Mouse (Mus musculus) brain, embryonic 14.5 days (tissue): ENCODE measurements around the gene Stx1a. TPM values are rescaled to one million over a fixed set of nuclear protein-coding genes. Genes with fewer than 3 reads are reported as not detected.

Experiments used
- DNase-seq: peaks from one replicate; pipeline ENCODE4 v3.0.0-alpha.2; 2011; ENCODE audit warnings: low read depth
- CTCF ChIP-seq: fragments of 200-500 bp; IDR thresholded peaks from 2 replicates; pipeline ENCODE4 v1.5.1; 2012; ENCODE audit warnings: inconsistent platforms, mild to moderate bottlenecking, moderate library complexity, borderline replicate concordance; ENCODE audit not compliant: insufficient read depth, insufficient read length; ENCODE audit errors: extremely low read depth
- POLR2A ChIP-seq: fragments of 200-500 bp; IDR thresholded peaks from 2 replicates; pipeline ENCODE4 v1.6.1; 2012; ENCODE audit warnings: mild to moderate bottlenecking, inconsistent platforms, borderline replicate concordance; ENCODE audit not compliant: poor library complexity, insufficient read depth, insufficient read length, severe bottlenecking; ENCODE audit errors: extremely low read depth
- polyA plus RNA-seq: library from polyadenylated mRNA; depleted of rRNA; stranded (reverse); fragments of >200 nt; gene quantifications from 2 replicates; pipeline ENCODE4 v1.2.3, GENCODE M21; 2012; rRNA removed

The Stx1a gene
- 151 and 152 TPM in 2 replicates for polyA plus RNA-seq

DNA sequence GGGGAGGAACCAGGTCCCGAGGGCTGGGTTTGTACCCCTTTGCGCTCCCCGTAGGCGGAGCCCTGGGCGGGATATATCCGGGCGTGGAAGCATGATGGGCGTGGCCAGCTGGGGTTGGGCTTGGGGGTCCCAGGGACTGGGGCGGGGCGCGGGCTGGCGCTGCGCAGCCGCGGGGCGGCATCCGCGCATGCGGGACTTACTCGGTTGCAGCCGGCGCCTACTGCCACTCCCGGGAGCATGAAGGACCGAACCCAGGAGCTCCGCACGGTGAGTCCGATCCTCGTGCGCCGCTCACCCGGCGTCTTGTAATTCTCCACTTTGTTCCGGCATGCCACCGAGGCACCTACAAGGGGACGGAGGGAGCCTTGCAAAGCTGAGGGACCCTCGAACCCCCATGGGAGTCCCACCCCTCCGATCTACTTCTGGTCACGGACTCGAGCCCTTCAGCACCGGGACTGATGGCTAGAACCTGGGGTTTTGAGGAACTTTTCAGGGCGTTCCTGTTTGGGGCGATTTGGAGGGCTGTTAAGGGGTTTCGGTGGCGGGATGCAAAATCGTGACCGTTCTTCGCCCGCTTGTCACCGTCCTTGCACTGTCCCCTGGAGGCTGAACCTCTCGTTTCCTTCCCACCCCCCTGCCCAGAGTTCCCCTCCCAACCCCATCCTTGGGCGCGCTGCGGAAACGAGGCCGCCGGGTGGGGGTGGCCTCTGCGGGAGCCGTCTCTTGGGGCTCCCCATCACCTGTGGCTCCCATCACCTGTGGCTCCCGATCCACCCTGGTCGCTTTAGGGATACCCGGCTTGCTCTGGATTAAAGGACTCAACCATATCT, at the start of gene Stx1a:
Stx1a (plus strand) TSS at position 139 of the 830 bp plus-strand sequence.
- peak; percentile 58; the same call in 1 of the 2 replicates for TF ChIP-seq POLR2A
- no peak for TF ChIP-seq CTCF
- peak; percentile 96 for DNase-seq

DNA sequence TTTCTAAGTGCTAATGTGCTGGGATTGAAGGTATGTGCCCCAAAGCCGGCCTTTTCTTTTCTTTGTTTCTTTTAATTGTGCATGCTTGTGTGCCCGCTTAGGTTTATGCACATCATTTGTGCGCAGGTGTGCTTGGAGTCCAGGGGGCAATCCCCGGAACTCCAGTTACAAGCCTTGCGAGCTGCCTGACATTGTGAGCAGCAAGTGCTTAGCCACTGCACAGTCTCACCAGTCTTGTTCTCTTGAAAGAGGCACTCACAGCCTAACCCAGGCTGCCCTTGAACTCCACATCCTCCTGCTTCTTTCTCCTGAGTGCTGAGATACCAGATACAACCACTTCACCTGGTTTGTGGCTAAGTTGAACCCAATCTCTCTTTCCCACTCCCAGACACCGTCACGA, 49.8 kb upstream of the Stx1a start:
- TF ChIP-seq POLR2A (no peak), CTCF (no peak)
- DNase-seq = no peak

DNA sequence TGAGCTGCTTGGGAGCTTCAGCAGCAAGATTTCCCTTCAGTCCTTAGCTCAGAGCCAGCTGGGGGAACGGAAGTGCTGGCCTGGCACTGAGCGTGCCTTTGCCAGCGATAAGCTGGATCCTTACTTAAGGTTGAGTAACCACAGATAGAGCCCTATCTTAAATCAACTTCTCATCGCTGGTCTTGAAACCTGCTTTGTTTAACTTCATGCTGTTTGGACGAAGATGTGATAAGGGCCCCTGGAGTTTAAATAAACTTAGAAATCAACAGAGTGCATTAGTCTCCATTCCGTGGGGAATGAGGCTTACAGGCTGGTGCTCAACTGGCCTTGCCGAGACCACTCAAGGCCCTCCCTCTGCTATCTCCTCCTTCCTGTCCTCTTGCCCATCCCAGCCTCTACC, 49.0 kb upstream of the Stx1a start:
- TF ChIP-seq POLR2A = no peak
- no peak for DNase-seq

DNA sequence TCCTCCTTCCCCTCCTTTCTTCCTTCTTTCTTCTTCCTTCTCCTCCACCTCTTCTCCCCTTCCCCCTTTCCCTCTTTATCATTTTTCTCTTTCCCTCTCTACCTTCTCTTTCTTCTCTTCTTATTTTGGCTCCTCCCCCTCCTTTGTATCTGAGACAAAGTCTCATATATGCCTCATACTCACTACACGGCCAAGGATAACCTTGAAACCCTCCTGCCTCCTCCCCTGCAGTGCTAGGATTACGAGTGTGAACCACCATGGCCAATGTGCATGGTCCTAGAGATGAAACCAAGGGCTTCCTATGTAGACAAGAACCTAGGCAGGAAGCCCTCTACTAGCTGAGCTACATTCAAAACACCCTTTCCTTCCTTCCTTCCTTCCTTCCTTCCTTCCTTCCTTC, 48.4 kb upstream of the Stx1a start:
- no peak for DNase-seq
- TF ChIP-seq POLR2A (no peak), CTCF (no peak)

DNA sequence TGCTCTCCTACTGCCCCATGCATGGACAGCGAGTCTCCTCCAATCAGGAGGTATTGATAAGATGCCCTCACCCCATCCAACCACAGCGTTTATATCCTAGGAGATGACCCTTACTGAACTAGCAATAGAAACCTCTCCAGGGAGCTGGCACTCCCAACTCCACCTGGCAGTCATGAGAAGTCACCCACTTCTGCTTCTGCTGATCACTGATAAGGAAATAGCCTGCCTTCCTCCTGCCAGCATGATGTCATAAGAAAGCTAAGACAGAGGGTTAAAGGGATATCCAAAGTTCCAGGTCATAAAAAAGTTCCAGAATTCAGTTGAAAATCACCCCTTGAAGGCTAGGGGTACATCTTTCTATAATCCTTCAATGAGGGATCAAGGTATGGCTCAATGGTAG, 47.1 kb upstream of the Stx1a start:
- no peak for DNase-seq
- TF ChIP-seq POLR2A = no peak
- no peak for TF ChIP-seq CTCF

DNA sequence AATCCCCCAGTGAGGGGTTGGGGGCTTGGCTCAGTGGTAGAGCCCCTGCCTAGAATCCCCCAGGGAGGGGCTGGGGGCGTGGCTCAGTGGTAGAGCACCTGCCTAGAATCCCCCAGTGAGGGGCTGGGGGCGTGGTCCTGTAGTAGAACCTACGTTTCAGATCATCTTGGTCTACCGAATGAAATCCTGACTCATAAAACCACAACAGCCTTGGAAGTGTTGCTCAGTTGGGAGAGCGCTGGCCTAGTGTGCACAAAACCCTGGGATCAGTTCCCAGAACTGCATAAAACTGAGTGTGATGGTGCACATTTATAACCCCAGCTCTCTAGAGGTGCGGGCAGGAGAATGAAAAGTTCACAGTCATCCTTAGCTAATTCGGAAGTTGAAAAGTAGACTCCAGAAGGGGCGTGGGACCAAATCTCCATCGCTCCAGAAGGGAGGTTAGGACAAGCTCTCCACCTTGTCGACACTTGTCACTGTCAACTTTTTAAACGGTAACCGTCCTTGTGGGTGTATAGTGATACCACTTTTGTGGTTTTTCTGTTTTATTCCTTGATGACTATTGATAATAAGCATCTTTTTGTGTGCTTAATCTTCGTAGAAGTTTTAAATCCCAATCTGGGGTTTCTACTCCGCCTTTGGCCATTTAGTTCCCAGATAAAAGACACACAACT, 46.6 kb upstream of the Stx1a start:
- no peak for DNase-seq
- TF ChIP-seq POLR2A (no peak), CTCF (no peak)

DNA sequence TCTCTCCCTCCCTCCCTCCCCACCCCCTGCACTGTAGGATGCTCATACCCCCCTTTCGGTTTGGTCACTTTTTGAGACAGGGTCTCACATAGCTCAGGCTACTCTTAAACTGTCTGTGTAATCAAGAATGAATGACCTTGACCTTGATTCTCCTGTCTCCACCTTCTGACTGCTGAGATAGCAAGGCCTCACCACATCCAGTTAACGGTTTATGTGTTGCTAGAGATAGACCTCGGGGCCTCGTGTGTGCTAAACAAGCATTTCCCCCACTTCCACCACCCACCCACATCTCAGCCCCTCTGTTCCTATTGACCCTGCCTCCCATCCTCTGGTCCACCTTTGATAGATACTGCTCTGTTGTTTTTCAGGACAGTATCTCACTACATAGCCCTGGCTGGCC, 45.4 kb upstream of the Stx1a start:
- DNase-seq = no peak
- TF ChIP-seq CTCF = no peak
- no peak for TF ChIP-seq POLR2A

DNA sequence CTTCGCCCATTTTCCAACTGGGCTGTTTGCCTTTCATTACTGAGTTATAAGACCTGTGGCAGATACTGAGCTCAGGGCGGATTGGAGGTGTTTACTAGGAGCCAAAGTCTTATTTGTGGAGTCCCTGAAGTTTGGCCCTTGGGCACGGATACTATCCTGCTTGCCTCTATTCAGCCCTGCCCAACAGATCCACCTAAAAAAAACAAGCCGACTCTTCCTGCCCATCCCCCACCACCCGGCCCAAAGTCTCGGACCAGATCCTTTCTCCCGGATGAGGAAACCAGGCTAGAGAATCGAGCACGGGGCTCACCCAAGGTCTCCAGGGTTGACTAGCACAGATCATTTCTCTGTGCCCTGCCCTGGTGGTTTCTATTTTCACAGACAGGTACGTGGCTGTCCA, 42.1 kb upstream of the Stx1a start:
- no peak for TF ChIP-seq POLR2A
- TF ChIP-seq CTCF = no peak

DNA sequence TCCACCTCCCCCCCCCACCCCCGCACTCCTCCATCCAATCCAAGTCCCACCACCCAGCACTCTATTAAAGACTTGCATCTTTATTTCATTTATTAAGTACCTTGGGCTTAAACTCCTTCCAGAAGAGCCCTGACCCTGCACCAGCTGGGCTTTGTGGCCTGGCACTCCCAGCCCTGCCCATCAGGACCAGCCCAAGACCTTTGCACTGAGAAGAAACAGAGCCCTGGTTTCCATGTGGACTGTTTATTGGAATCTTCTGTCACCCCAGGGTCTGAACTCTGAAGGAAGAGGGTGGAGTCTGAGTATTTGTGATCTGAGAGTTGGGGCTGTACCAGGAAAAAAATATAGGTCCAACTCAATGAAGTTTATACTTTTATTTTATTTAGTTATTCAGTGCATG, 40.2 kb upstream of the Stx1a start:
- no peak for TF ChIP-seq POLR2A
- no peak for TF ChIP-seq CTCF
- DNase-seq = no peak

More for the DNA sequence above, 42.1 kb upstream of the Stx1a start:
- DNase-seq = no peak

DNA sequence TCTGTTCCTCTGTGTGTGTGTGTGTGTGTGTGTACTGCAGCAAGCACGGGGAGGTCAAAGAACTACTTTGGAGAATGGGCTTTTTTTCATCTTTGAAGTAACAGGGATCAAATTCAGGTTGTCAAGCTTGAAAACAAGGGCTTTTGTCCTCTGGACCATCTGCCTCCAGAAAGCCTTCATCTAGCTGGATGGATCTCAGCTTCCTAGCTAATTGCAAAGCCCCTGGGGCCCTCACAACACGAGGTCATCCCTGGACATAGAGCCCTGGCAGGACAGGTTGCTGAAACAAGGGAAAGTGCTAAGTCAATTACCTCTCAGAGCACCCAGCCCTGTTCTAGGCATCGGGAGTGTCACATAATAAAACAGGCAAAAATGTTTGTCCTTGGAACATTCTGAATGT, 39.5 kb upstream of the Stx1a start:
- TF ChIP-seq POLR2A = no peak
- no peak for TF ChIP-seq CTCF
- DNase-seq = no peak

DNA sequence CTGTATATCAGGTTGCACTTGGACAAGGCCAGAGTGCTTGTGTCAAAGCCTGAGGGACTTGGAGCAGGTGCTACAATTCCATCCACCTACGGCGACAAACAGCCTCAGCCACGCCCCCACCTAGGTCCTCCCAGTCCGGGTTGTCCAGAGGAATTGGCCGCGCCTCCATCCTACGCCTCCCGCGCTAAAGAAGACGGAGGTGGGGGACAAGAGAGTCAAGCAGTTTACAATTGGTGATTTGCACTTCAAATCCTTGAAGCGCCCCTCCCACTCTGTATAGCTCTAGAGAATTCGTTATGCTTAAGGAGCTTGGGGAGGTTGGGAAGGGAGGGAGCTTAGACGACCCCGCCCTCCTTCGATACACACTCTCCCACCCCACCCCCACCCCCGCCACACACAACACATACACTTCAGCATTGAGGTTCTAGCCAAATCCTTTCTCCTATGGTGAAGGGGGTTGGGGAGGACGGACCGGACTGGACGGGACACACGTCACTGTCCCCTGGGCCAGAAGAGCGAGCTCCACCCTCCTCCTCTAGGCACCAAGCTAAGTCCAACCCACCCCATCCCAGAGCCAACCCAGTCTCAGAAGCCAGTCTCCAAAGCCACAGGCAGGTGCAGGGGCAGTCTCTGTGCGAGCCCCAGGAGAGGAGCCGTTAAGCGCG, 37.5 kb upstream of the Stx1a start, which contains the start of gene Cldn3:
Cldn3 (plus strand) TSS at position 582 of the 665 bp plus-strand sequence.
- TF ChIP-seq CTCF = no peak
- no peak for TF ChIP-seq POLR2A
- peak; percentile 52 for DNase-seq
